In genomic region chr17:79481936-79482335, GRCm38 (mm10) we compare ENCODE assay signal across 31 mouse cellular contexts.
DNase-seq lines count a peak whose midpoint lies in the region; ATAC-seq and TF ChIP-seq lines count a peak whose summit lies in the region.
"Had no signal": no experiment of that assay in that cellular context is flagged by ENCODE, and none has a peak within 500 bp of the region (broad histone marks: within the 10 kb centered on the region; RNA-seq: fewer than 3 reads in every experiment).

No protein-coding gene starts in this region.

- no peak for TF ChIP-seq EP300 in lung, postnatal 0 days (IDR thresholded peaks at IDR 0.05)

- ATAC-seq in heart, embryonic 13.5 days (ENCODE audit: extremely low read depth, insufficient number of reproducible peaks, low FRiP score, low TSS enrichment), result no peak
- peak; percentile 54 for ATAC-seq in lung, postnatal 0 days
- ATAC-seq: hindbrain, postnatal 0 days; intestine, embryonic 15.5 days; midbrain, embryonic 13.5 days had no signal

- H3K27ac ChIP-seq in heart, embryonic 13.5 days (replicated peaks), result peak overlapping the region; percentile 6
- H3K27ac ChIP-seq in lung, postnatal 0 days (ENCODE audit: low read length), result no peak overlapping the region
- H3K27ac ChIP-seq: gastrocnemius, adult 2 months; hindbrain, embryonic 12.5 days; hindbrain, postnatal 0 days; intestine, embryonic 15.5 days; kidney, postnatal 0 days; limb, embryonic 10.5 days; limb, embryonic 15.5 days; liver, embryonic 13.5 days; midbrain, embryonic 13.5 days; stomach, embryonic 15.5 days had no signal

- no peak for TF ChIP-seq CTCF in lung, postnatal 0 days (IDR thresholded peaks at IDR 0.05)

- H3K4me2 ChIP-seq in heart, embryonic 13.5 days, result no peak overlapping the region
- no peak overlapping the region for H3K4me2 ChIP-seq in lung, postnatal 0 days (replicated peaks; ENCODE audit: low read depth, low read length)
- H3K4me2 ChIP-seq: heart, embryonic 11.5 days; hindbrain, embryonic 12.5 days; intestine, embryonic 15.5 days; limb, embryonic 15.5 days; liver, embryonic 13.5 days; lung, embryonic 14.5 days; midbrain, embryonic 13.5 days; stomach, embryonic 15.5 days had no signal

- H3K36me3 ChIP-seq in heart, embryonic 13.5 days, result no peaks in the 10 kb centered on the region
- no peaks in the 10 kb centered on the region for H3K36me3 ChIP-seq in lung, postnatal 0 days (ENCODE audit: insufficient read depth, low read length)
- H3K36me3 ChIP-seq: G1E; hindbrain, embryonic 12.5 days; intestine, embryonic 15.5 days; limb, embryonic 10.5 days; limb, embryonic 15.5 days; liver, embryonic 13.5 days; midbrain, embryonic 13.5 days; stomach, embryonic 15.5 days had no signal

- 69% methylated on average over 4 of the region's 4 CpGs for WGBS in heart, embryonic 13.5 days
- WGBS in lung, postnatal 0 days, result 66% methylated on average over 4 of the region's 4 CpGs

- peaks cover 3% of the 10 kb centered on the region; the same call in 1 of the 2 replicates for H3K9me3 ChIP-seq in heart, embryonic 13.5 days
- H3K9me3 ChIP-seq in lung, postnatal 0 days (ENCODE audit: low read length), result no peaks in the 10 kb centered on the region
- H3K9me3 ChIP-seq: hindbrain, embryonic 12.5 days; intestine, embryonic 15.5 days; limb, embryonic 10.5 days; limb, embryonic 15.5 days; liver, embryonic 13.5 days; midbrain, embryonic 13.5 days; stomach, embryonic 15.5 days had no signal

- DNase-seq in heart, adult 8-10 months (ENCODE audit: low spot score), result no peak
- peak; percentile 53 for DNase-seq in lung, postnatal 0 days (ENCODE audit: low spot score)
- peak; percentile 30 to 35 for DNase-seq in lung, postnatal 4 days
- no peak for DNase-seq in kidney, adult 18-20 months
- DNase-seq in layer of hippocampus, postnatal 25 days (ENCODE audit: extremely low spot score in 1 of 2, low spot score in 1 of 2), result no peak
- DNase-seq in spleen, postnatal 14 days (ENCODE audit: low spot score in 2 of 2), result no peak
- DNase-seq: adrenal gland, postnatal 14 days; cerebellum, adult 11-12 months; cerebellum, postnatal 10 days; gastrocnemius, adult 2 months; heart, postnatal 10 days; kidney, adult 8-10 months; kidney, postnatal 4 days; liver, embryonic 13.5 days; lung, embryonic 14.5 days; retina, postnatal 1 day; right cerebral cortex, postnatal 14 days; thymus, postnatal 25 days had no signal

- H3K4me3 ChIP-seq in heart, embryonic 13.5 days, result no peak overlapping the region
- no peak overlapping the region for H3K4me3 ChIP-seq in lung, postnatal 0 days (ENCODE audit: low read depth, low read length)
- H3K4me3 ChIP-seq: erythroblast, embryonic 14.5 days; gastrocnemius, adult 2 months; hindbrain, embryonic 12.5 days; intestine, embryonic 15.5 days; limb, embryonic 10.5 days; limb, embryonic 15.5 days; liver, embryonic 13.5 days; megakaryocyte, embryonic 14.5 days; midbrain, embryonic 13.5 days; stomach, embryonic 15.5 days had no signal

- peaks cover 15% of the 10 kb centered on the region; the same call in 1 of the 2 replicates for H3K4me1 ChIP-seq in heart, embryonic 13.5 days
- H3K4me1 ChIP-seq in lung, postnatal 0 days (ENCODE audit: insufficient read depth, low read depth, low read length), result peaks cover 6% of the 10 kb centered on the region; the same call in 1 of the 2 replicates
- H3K4me1 ChIP-seq: hindbrain, embryonic 12.5 days; intestine, embryonic 15.5 days; limb, embryonic 10.5 days; limb, embryonic 15.5 days; liver, embryonic 13.5 days; megakaryocyte, embryonic 14.5 days; midbrain, embryonic 13.5 days; stomach, embryonic 15.5 days had no signal

- H3K9ac ChIP-seq in heart, embryonic 13.5 days, result no peak overlapping the region
- no peak overlapping the region for H3K9ac ChIP-seq in lung, postnatal 0 days (replicated peaks; ENCODE audit: low read depth)
- H3K9ac ChIP-seq: hindbrain, embryonic 12.5 days; intestine, embryonic 15.5 days; limb, embryonic 15.5 days; liver, embryonic 13.5 days; lung, embryonic 14.5 days; midbrain, embryonic 13.5 days; stomach, embryonic 15.5 days had no signal

- no peaks in the 10 kb centered on the region for H3K27me3 ChIP-seq in heart, embryonic 13.5 days (replicated peaks)
- no peaks in the 10 kb centered on the region for H3K27me3 ChIP-seq in lung, postnatal 0 days (replicated peaks; ENCODE audit: insufficient read depth, low read length)
- H3K27me3 ChIP-seq: hindbrain, embryonic 12.5 days; intestine, embryonic 15.5 days; limb, embryonic 15.5 days; liver, embryonic 13.5 days; megakaryocyte, embryonic 14.5 days; midbrain, embryonic 13.5 days; stomach, embryonic 15.5 days had no signal

Comparison
In these comparisons a context has a peak if more than half of its experiments do, and no peak if none do; other contexts are left out.
1. DNase-seq: peak in lung, postnatal 0 days (single experiment) and lung, postnatal 4 days (2 of 2); none in heart, adult 8-10 months (single experiment), kidney, adult 18-20 months (single experiment), layer of hippocampus, postnatal 25 days (0 of 2) and spleen, postnatal 14 days (0 of 2).